Mouse (Mus musculus) left cerebral cortex, adult 2 months (tissue): ENCODE data around the gene Ceacam1. TPM values are rescaled to one million over a fixed set of nuclear protein-coding genes. Genes with fewer than 3 reads are reported as not detected.
A peak's percentile ranks its signal among the peaks of the same experiment; 100 is the strongest.
"Not testable (repeated sequence)": the region's sequence is repeated elsewhere in the genome, so short reads cannot be mapped to it uniquely, and the experiment has no call there.

Experiments
- DNase-seq, 2 experiments: peaks; one replicate each; pipeline ENCODE4 v3.0.0; 2021 to 2022; ENCODE audit warnings: low spot score in 2 of 2, mixed read lengths in 1 of 2; ENCODE audit errors: extremely low spot score in 1 of 2
- H3K27ac ChIP-seq: fragments of 200-600 bp; 2 replicates; pipeline ENCODE4 v1.8.1; 2022
- H3K4me3 ChIP-seq: fragments of 200-600 bp; 2 replicates; pipeline ENCODE4 v1.8.1; 2022
- CTCF ChIP-seq: fragments of 200-600 bp; IDR thresholded peaks from 2 replicates; pipeline ENCODE4 v1.8.1; 2022; ENCODE audit warnings: antibody characterized with exemption, mild to moderate bottlenecking, moderate library complexity
- intact Hi-C: fragments of 180-260 bp; cut with DNase I; formaldehyde crosslinking; loops from one replicate; pipeline ENCODE4 v1.15.1; 2025
- long read RNA-seq, 2 experiments: library from polyadenylated mRNA; stranded (forward); transcript quantifications; one replicate each; pipeline ENCODE4 v2.0.0; 2021; ENCODE audit warnings: borderline mapping rate in 2 of 2
- total RNA-seq, 2 experiments: library from RNA; stranded (reverse); gene quantifications; 2 replicates each; pipeline ENCODE4 v1.2.3; 2021

Gene Ceacam1
- 1 to 10 TPM; 3.1 to 4.1 TPM for total RNA-seq
- long read RNA-seq, experiment 1, partial matches to known transcripts = 1 of 11 reads
- long read RNA-seq, experiment 1, other reads (novel, unspliced or antisense) = 4 of 11 reads
- long read RNA-seq, experiment 2, transcript Ceacam1-209 (6 exons, 1,061 nt) = major isoform, 6 of 15 reads
- long read RNA-seq, experiment 2, partial matches to known transcripts = 3 of 15 reads
- long read RNA-seq, experiment 2, other reads (novel, unspliced or antisense) = 1 of 15 reads

DNA sequence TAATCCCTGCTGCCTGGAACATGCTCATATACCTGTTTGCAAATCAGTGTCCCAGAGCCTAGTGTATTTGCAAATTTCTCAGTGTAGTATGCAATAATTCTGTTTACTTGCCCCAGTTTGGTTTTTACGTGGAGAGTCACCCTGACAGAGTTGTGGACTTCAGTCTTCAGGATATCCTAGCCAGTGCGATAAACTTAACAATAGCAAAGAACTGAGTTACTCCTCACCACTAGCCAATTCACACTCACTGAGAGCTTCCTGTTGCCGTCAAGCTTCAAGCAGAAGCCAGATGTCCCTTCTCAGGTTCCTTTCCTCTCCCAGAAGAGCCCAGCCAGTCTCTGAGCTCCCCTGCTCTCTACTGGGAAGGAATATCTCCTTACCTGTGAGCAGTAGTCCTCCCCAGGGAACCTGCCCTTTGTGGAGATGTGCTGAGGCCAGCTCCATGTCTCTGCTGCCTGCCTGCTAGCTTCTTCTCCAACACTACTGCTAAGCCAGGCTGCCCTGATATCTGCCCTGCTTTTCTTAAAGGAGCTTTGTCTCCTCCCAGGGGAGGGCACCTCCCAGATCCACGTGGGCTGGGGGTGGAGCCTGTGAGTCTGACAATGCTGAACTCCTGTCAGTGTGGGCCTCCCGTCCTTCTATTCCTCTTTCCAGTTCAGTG is at the start of gene Ceacam1:
Ceacam1 (minus strand) TSS at position 513 of the 661 bp plus-strand sequence.
- intact Hi-C loops = loop anchor here (2.0 to 5.0 kb wide), 2 partner anchors 62 to 700 kb away; partner anchors contain the start of genes Ceacam10 and Ceacam2
- not testable (repeated sequence) for DNase-seq

DNA sequence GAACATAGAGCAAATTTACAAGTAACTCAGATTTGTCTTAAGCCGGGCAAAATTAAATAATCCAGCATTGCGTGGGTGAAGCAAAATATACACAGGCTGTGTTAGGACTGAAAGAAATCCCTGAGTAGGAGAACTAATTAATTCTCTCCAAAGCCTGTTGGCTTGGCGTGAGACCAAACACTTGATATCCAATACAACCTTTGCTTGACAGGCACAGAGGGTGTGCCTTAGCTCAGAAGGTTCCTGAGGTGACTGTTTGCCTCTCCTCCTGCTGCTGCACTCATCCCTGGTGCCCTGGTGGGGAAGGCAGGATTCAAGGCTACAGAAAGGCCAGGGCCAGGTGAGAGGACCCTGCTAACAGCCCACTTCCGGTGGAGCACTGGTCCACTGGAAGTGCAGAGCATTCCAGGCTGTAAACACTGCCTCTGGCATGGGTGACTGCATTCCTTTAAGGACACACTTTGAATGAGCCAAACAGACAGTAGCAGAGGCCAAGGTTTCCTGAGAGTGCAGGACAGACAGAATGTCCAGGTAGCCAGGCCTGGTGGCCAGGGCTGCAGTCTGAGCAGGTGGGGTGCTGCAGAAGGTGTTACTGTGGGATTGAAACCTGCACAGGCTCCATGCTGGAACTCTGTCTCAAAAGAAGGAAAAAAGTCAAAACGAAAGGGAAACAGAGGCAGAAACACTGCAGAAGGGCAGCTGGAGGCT is 38.8 kb upstream of the Ceacam1 start:
- H3K27ac ChIP-seq, H3K4me3 ChIP-seq, DNase-seq: not testable (repeated sequence)
- intact Hi-C loops = loop anchor here (10.0 kb wide), 1 partner anchor 49 kb away; no protein-coding TSS in a partner anchor

More for the DNA sequence above, at the start of gene Ceacam1:
- not testable (repeated sequence) for H3K4me3 ChIP-seq
- peak within 1 kb of the TSS; percentile 36; the same call in 1 of the 2 replicates for H3K27ac ChIP-seq

DNA sequence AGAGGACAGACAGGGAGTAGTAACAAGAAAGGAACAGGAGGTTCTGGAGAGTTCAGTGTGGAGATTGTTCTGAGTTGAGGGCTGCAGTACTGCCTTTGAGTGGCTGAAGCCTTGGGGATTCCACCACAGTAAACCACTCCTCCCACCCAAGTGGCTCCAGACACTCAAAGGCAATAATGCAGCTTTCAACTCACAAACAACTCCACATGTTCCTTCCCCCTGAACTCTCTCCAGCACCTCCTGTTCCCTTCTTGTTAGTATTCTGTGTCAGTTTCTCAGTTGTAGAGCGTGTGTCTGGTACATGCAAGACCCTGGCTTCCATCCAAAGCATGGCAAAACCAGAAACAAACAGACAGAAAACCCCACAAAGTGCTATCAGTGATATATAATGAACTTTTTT is 38.3 kb upstream of the Ceacam1 start:
- DNase-seq, H3K4me3 ChIP-seq, H3K27ac ChIP-seq: not testable (repeated sequence)
- intact Hi-C loops = loop anchor here (10.0 kb wide), 1 partner anchor 49 kb away; no protein-coding TSS in a partner anchor

DNA sequence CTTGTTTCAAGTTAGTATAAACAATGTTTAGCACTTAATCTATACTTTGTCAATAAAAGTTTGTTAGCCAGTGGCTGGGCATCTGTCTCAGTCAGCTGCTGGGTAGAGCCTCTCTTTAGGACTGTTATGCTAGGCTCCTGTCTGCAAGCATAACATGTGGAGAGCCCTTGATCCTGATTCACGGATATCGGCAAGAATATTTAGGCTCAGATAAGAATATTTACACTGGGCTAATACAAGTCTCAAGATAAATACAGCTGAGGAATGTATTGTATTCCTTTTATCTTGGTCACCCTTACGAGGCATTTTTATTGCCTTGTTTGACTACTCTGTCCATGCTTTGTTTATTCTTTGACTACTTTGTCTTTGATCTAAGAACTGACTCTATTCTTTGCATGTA is 32.5 kb upstream of the Ceacam1 start:
- no peak for DNase-seq
- intact Hi-C loops = loop anchor here (2.0 to 10.0 kb wide), 2 partner anchors 23 to 55 kb away; no protein-coding TSS in a partner anchor
- no peak overlapping the region for H3K27ac ChIP-seq
- TF ChIP-seq CTCF = no peak
- no peak overlapping the region for H3K4me3 ChIP-seq

DNA sequence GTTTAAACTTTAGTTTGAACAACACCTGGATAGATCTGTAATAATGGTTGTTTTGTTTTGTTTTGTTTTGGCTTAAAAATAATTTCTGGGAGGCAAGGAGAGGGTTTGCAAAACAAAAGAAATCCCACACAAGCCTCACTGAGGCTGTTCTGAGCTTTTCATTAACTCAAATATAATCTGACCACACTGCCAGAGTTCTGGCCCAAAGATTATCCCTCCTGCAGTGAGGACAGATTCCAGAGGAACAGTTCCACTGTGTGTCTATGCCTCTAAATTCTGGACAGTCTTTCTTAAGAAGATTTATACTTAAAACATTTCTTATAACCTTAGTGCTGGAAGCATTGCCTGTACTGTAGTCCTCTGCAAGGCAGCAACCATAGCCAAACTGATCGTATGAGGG is 17.2 kb upstream of the Ceacam1 start:
- intact Hi-C loops = no loop called here
- no peak overlapping the region for H3K27ac ChIP-seq
- no peak for DNase-seq
- H3K4me3 ChIP-seq = no peak overlapping the region
- no peak for TF ChIP-seq CTCF

DNA sequence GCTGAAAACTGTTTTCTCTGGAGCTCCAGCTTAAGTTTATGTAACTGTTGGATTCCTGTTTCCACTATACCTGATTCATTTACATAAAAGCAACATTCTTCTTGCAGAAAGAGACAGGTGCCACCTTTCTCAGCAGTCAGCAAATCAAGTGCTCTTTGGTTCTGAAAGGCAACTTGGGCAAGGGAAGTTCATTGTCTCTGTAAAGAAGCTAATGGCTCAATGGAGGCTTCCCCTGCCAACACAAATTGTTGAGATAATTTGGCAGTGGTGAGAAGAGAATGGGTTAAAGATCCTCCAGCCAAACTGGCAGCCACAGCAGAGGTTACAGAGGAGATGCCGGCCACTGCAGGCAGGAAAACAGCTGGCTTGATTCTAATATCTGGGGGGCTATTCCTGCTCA is 13.3 kb upstream of the Ceacam1 start:
- DNase-seq, intact Hi-C loops: not testable (repeated sequence)

DNA sequence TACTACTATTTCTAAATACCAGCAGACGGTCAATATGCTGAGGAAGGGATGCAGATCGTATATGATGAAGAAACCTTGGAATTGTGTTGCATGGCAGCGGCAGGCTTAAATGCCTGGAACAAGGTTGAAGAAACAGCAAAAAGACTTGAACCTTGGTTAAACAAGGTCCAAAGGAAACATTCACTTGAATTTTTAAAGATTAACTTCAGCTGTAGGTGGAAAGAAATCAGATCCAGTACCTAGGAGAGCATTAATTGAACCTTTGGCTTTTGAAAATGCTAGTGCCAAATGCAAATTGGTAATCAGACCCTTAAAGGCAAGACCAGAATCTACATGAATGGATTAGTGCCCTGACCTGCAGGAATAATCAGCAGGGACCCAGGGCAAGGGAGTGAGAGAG is 12.0 kb upstream of the Ceacam1 start:
- not testable (repeated sequence) for H3K4me3 ChIP-seq, H3K27ac ChIP-seq, DNase-seq
- intact Hi-C loops = loop anchor here (5.0 kb wide), 1 partner anchor 108 kb away; no protein-coding TSS in a partner anchor

More for the DNA sequence above, 13.3 kb upstream of the Ceacam1 start:
- not testable (repeated sequence) for H3K27ac ChIP-seq, H3K4me3 ChIP-seq

DNA sequence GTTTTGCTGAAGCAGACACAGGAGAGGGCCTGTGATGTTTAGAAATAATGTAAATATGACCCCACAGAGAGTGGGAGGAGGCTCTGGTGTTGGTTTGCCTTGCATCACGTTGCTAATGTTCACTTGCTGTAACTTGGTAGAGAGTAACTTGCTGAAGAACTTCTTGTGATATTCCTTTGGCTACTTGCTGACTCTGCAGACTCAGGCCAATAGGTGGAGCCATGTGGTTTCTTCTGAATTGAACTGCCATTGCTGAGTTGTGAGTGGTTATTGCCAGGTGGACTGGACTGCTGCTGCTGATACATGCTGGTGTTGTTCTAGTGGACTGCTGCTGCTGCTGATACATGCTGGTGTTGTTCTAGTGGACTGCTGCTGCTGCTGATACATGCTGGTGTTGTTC is 8.8 kb upstream of the Ceacam1 start:
- TF ChIP-seq CTCF = peak; percentile 52
- H3K4me3 ChIP-seq = no peak overlapping the region
- intact Hi-C loops = loop anchor here (2.0 to 5.0 kb wide), 2 partner anchors 55 to 111 kb away; no protein-coding TSS in a partner anchor
- H3K27ac ChIP-seq = no peak overlapping the region
- peak in 1 of 2 experiments; percentile 19 for DNase-seq

DNA sequence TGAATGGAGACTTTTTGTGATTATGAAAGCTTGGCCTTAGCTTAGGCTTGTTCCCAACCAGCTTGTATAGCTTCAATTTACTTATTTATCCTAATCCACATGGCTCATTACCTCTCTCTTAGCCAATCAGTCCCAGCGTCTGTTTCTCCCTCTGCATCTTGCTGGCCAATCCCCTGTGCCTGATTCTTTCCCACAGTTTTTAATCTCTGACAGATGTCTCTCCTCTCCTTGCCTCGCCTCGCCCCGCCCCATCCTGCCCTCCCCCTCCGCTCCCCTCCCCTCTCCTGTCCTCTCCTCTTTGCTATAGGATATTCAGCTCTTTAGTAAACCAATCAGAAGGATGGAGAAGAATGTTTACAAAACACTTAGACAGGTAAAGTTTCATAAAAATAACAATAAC is 7.7 kb upstream of the Ceacam1 start:
- Histone ChIP-seq H3K27ac (no peak overlapping the region), H3K4me3 (no peak overlapping the region)
- intact Hi-C loops = loop anchor here (5.0 kb wide), 1 partner anchor 112 kb away; no protein-coding TSS in a partner anchor
- DNase-seq = no peak
- no peak for TF ChIP-seq CTCF

DNA sequence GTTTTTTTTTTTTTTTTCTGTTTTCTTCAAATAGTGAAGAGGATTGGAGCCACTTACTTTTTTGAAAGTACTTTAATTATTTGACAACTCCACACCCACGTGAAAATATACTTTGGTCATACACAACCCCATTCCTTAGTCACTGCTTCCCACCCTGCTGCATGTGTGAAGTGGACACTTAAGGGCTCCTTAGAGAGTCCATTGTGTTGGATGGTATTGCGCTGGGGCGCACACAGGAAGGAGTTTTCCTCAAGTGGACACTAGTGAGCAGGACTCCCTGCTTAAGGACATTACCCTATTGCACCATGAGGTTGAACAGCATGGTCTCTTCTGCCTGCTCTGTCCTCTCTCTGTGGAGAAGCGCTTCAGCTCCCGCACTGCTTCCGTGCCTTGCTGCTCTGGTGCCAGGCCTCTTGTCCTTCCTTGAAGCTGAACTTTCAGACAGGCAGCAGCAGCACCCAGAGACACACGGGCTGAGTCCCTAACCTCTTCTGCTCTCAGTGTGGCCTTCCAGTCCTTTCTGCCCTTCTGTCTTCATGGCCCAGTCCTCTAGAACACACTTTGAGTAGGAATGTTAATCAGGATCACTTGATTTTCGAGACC is 5.8 kb upstream of the Ceacam1 start:
- intact Hi-C loops = no loop called here
- Histone ChIP-seq H3K4me3 (no peak overlapping the region), H3K27ac (no peak overlapping the region)
- no peak for DNase-seq
- TF ChIP-seq CTCF = no peak

DNA sequence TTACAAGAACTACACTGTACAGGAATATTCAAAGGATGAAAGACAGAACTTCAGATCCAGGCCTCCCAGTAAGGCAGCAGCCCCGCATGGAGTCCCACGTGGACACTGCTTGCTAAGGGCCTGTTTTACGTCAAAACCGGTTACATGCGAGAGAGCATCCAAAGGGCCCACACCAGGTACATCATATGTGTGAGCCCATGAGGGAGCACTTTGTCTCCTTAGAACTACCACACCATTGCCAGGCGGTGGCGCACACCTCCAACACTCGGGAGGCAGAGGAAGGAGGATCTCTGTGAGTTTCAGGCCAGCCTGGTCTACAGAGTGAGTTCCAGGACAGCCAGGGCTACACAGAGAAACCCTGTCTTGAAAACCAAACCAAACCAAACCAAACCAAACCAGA is 3.4 kb upstream of the Ceacam1 start:
- intact Hi-C loops, H3K4me3 ChIP-seq, H3K27ac ChIP-seq, DNase-seq: not testable (repeated sequence)
